Mouse (Mus musculus): ENCODE results near the gene Hs3st3b1. TPM values are rescaled to one million over a fixed set of nuclear protein-coding genes. Genes with fewer than 3 reads are reported as not detected.

Gene Hs3st3b1
- total RNA-seq, 2 experiments from 2014 or later = 1.1 to 1.2 TPM

DNA sequence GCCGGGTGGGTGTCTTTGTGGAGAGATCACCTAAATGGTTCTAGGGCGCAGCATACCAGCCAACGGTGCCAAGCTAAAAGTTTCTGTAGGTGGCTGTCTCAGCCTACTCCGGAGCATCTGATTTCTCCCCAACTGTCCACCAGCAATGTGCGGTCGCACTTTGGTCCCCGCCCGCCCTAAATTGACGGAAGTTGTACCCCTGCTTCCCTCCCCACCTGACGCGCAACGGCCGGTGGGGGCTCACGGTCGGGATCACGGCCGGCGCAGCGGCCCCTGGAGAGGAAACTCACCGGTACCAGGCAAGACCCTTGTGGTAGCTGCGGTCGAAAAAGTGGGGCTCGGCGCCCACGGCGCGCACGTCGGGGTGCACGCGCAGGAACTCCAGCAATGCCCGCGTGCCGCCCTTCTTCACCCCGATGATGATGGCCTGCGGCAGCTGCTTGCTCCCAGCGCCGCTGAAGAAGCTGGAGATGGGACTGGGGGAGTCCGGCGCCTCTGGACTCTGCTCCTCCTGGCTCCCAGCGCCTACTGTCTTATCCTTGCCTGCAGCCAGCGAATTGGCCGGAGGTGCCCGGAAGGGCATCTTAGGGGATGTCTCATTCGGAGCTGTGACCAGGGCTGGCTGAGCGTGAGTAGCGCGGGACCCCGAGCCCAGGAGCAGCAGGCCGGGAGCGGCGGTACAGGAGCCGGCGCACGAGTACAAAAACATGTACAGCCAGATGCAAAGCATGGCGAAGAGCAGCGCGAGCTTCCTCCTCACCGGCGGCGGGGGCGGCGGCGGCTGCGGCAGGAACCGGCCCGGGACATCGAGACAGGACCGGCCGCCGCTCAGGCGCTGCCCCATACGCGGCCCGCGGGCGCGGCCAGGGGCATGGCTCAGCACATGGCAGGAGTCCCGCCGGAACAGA is 792 bp downstream of the Hs3st3b1 start:
- no peak for DNase-seq (ENCODE audit: extremely low spot score in 1 of 2, low spot score in 2 of 2)
- peak overlapping the region; percentile 43 for H3K4me3 ChIP-seq
- H3K27ac ChIP-seq = no peak overlapping the region
- intact Hi-C loops (cut with DNase I) = loop anchor here (2.0 to 5.0 kb wide), 5 partner anchors 306 to 1046 kb away; partner anchors contain the start of gene F930015N05Rik
- TF ChIP-seq CTCF (IDR thresholded peaks at IDR 0.05) = no peak

DNA sequence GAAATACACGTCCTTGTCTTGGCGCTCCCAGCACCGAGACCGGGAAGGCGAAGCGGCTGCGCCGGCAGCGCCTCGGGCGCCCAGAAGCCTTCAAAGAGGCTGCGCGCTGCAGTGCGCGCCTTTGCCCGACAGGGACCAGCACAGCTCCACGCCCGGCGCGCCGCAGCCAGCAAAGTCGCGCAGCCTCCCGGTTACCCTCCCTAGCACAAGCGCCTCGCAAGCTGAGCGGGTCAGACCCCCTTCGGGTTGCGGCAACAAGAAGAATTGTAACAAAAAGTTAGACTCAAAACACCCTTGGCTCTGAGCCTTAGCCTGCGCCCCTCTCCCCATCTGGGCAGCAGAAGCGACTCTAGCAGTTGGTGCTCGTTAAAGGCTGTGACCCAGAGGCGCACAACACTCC is 1.6 kb downstream of the Hs3st3b1 start:
- H3K4me3 ChIP-seq = peak overlapping the region; percentile 43
- no peak overlapping the region for H3K27ac ChIP-seq
- TF ChIP-seq CTCF (IDR thresholded peaks at IDR 0.05) = peak; percentile 91
- peak; percentile 74 to 78 for DNase-seq (ENCODE audit: extremely low spot score in 1 of 2, low spot score in 2 of 2)
- intact Hi-C loops (cut with DNase I) = loop anchor here (2.0 to 5.0 kb wide), 5 partner anchors 307 to 1047 kb away; partner anchors contain the start of gene F930015N05Rik

DNA sequence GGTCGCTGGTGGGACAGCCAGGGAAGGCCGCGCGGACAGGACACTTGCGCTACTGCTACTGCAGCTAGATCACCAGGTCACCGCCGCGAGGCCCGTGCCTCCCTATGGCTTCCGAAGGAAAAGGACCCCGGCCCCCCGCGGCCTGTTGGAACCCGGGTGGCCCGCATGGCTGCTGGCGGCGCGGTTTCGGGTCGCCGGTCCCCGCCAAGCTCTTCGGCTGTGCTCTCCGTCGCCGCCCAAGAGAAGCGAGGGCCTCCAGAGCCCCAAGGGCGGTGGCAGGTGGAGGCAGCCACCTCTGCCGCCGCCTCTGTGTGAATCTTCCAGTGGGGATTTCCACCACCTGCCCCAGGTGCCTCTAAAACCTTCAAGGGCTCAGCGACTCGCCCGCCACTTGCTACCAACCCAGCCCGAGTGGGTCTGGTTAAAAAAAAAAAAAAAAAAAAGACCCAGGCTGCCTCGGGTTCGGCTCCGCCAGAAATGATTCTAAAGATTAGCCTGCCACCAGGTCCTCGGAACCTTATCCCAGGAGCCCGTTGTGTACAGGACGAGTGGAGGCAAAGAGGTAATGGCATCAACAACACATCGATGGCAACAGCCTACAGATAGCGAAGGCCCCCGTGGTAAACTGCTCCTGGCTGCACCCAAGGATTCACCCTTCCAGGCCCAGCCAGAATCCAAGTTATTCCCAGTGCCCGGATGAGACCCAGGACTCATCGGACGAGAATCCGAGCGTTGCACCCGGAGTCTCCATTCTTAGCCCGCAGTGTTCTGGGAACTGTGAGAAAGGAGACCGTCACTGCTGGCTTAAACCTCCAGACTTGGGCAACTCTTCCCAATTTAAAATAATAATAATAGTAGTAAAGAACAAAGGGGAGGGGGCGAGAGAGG is 2.6 kb downstream of the Hs3st3b1 start:
- H3K27ac ChIP-seq = no peak overlapping the region

DNA sequence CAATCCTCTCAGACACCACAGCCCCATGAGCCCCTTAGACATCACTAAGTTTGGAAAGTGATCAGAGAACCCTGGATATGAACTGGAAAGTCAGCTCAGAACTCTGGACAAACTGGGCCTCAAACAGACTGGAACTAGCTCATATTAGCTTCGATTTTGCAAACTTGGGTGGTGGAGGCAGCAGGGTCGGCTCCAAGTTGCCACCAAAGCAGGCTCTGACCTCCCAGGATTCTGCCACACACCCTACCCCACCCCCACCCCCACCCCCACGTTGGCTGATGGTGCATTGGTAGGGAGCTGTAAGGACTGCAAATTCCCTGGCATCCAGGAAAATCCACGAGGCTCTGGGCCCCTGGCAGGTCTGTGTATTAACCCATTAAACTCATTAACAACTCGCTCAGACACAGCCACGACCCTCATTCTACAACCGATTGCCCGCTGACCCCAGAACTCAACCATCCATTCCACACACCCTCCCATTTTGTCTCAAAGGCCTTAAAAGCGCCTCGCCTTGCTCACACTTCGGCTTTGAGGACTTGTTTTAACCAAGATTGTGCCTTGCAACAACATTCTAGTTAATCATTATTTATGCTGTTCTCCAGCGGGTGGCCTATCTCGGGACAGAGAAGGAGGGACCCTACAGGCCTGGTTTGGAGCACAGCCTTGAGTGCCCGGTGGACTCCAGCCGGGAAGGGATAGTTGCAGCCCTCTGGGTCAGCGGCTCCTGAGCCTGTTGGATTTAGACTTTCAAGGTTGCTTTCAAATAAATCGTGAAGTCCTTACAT is 3.6 kb downstream of the Hs3st3b1 start:
- intact Hi-C loops (cut with DNase I) = no loop called here
- DNase-seq (ENCODE audit: extremely low spot score in 1 of 2, low spot score in 2 of 2) = no peak
- Histone ChIP-seq H3K4me3 (no peak overlapping the region), H3K27ac (no peak overlapping the region)
- TF ChIP-seq CTCF (IDR thresholded peaks at IDR 0.05) = no peak

More for the DNA sequence above, 2.6 kb downstream of the Hs3st3b1 start:
- TF ChIP-seq CTCF (IDR thresholded peaks at IDR 0.05) = no peak
- no peak overlapping the region for H3K4me3 ChIP-seq
- DNase-seq (ENCODE audit: extremely low spot score in 1 of 2, low spot score in 2 of 2) = no peak
- intact Hi-C loops (cut with DNase I) = loop anchor here (2.0 to 5.0 kb wide), 5 partner anchors 308 to 1048 kb away; partner anchors contain the start of gene F930015N05Rik

DNA sequence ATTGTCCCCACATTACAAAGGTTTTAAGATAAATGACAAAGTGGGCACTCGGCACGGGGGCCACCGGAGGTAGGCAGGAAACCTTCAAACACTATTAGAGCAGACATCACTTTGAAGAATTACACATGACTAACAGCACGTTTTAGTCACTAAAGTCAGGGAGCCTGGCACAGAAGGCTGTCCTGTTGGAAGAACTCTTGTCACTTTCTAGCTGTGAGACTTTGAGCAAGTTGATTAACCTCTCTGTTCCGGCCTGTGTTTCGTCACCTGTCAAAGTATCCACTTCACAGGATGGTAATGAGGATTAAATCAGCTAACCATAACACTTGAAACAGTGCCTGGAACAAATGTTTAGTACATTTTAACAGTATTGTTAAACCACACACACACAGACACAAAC is 4.5 kb downstream of the Hs3st3b1 start:
- DNase-seq (ENCODE audit: extremely low spot score in 1 of 2, low spot score in 2 of 2) = no peak
- intact Hi-C loops (cut with DNase I) = no loop called here
- Histone ChIP-seq H3K27ac (no peak overlapping the region), H3K4me3 (no peak overlapping the region)
- TF ChIP-seq CTCF (IDR thresholded peaks at IDR 0.05) = no peak

DNA sequence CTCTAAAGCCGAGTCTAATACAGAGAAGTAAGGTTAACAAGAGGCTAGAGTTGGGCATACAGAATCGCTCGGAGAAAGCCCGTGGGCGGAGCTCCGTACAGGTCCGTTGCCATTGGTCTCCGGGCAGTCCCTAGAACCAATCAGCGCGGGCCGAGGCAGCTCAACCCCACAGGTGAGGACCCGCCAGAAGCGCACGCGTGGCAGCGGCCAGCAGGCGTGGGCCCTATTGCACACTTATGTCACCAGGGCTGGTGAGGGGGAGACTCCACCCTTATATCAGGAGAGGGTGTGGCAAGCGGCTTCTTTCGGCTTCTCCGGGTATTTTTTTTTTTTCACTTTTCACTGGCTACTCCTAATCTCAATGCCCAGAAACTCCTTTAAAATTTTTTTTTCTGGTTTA is 7.7 kb downstream of the Hs3st3b1 start:
- no peak overlapping the region for H3K27ac ChIP-seq

DNA sequence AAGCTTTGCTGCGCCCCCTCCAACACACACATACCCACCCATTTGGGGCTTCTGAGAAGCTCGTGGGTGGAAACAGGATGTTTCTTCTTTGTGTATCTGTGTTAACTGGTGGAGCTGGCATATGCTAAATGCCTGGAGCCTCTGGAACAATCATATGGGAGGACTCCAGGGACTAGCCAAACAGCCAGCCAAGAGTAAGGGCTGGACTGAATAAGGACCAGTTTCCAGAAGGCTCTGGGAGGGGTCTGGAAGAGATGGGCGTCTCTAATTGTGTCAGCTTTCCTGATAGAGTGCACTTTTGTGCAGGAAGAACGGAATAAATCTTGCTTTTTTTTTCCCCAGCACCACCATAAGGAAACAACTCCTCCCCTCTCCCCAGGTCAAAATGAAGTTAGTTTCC is 8.2 kb downstream of the Hs3st3b1 start:
- TF ChIP-seq CTCF (IDR thresholded peaks at IDR 0.05) = no peak
- Histone ChIP-seq H3K27ac (no peak overlapping the region), H3K4me3 (peak overlapping the region; percentile 39)
- intact Hi-C loops (cut with DNase I) = loop anchor here (5.0 kb wide), 1 partner anchor 512 kb away; no protein-coding TSS in a partner anchor
- DNase-seq (ENCODE audit: extremely low spot score in 1 of 2, low spot score in 2 of 2) = no peak

More for the DNA sequence above, 7.7 kb downstream of the Hs3st3b1 start:
- intact Hi-C loops (cut with DNase I) = loop anchor here (5.0 kb wide), 1 partner anchor 512 kb away; no protein-coding TSS in a partner anchor
- TF ChIP-seq CTCF (IDR thresholded peaks at IDR 0.05) = no peak
- H3K4me3 ChIP-seq = peak overlapping the region; percentile 39
- DNase-seq (ENCODE audit: extremely low spot score in 1 of 2, low spot score in 2 of 2) = peak; percentile 51 to 59

DNA sequence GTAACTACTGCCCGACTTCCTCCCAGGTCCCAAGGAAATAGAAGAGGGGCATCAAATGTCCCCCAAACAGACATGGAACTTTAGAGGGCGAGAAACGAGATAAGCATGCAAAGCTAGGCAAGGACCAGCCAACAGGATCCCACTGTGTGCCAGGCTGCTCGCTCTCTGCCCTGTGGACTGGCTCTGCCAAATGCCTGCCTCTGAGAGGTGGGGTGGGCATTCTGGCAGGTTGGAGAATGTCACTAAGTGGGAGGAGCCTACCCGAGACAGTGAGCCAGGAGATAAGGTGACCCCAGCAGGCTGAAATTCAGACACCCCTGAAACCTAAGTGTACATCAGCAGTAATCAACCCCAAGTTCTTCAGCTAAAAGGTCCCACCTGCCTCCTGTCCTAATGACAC is 11.1 kb downstream of the Hs3st3b1 start:
- intact Hi-C loops (cut with DNase I) = loop anchor here (5.0 kb wide), 1 partner anchor 509 kb away; no protein-coding TSS in a partner anchor
- no peak for DNase-seq (ENCODE audit: extremely low spot score in 1 of 2, low spot score in 2 of 2)

DNA sequence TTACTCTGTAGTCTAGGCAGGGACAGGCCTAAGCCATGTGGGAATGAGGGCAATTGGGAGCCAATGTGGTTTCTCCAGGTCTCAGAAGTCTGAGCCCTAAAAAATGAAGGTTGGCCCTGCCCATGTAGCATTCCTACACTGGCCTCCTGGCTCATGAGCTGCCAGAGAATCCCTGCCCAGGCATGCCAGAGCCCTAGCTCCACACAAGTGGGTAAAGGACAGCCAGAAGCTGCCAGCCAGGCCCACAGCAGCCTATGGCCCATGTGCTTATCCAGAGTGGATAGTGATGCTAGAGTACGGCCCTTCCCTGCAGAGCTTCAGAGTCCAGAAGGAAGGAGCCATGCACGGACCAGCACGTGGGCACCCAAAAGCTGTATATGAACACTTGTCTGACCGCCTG is 12.1 kb downstream of the Hs3st3b1 start:
- no peak for TF ChIP-seq CTCF (IDR thresholded peaks at IDR 0.05)
- H3K27ac ChIP-seq = no peak overlapping the region
- intact Hi-C loops (cut with DNase I) = loop anchor here (5.0 kb wide), 1 partner anchor 508 kb away; no protein-coding TSS in a partner anchor
- H3K4me3 ChIP-seq = no peak overlapping the region
- no peak for DNase-seq (ENCODE audit: extremely low spot score in 1 of 2, low spot score in 2 of 2)

More for the DNA sequence above, 11.1 kb downstream of the Hs3st3b1 start:
- TF ChIP-seq CTCF (IDR thresholded peaks at IDR 0.05) = no peak
- no peak overlapping the region for H3K27ac ChIP-seq
- H3K4me3 ChIP-seq = no peak overlapping the region

DNA sequence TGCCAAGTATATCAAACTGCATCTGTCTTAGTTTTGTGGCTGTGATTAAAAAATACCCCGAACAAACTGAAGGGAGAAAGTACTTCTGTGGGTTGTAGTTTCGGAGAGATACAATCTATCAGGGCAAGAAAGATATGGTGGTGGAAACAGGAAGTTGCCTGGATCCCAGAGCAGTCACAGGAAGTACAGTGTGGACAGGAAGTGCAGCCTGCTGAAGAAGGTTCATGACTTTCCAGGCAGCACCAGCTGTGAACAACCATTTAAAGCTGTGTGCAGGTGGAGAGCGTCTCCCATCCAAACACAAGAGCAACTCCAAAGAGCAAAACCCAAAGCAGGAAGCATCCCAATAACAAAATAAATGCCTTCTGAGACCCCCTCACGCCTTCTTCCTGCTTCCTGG is 13.6 kb downstream of the Hs3st3b1 start:
- no peak for DNase-seq (ENCODE audit: extremely low spot score in 1 of 2, low spot score in 2 of 2)
- intact Hi-C loops (cut with DNase I) = no loop called here
- TF ChIP-seq CTCF (IDR thresholded peaks at IDR 0.05) = no peak
- Histone ChIP-seq H3K4me3 (no peak overlapping the region), H3K27ac (no peak overlapping the region)
